Mouse (Mus musculus) monocyte, adult 2 months (primary cell): ENCODE measurements at regions not wholly inside any gene's neighbourhood (a gene's known extent, or its start where the extent isn't known, plus 50 kb on each side); places are given as distances from the start of the nearest gene placed in this dataset.
"Not testable (repeated sequence)": the region's sequence is repeated elsewhere in the genome, so short reads cannot be mapped to it uniquely, and the experiment has no call there.

Experiments
- DNase-seq, 2 experiments: peaks; one replicate each; pipeline ENCODE4 v3.0.0; 2022; ENCODE audit warnings: low spot score in 2 of 2, low read depth in 1 of 2

DNA sequence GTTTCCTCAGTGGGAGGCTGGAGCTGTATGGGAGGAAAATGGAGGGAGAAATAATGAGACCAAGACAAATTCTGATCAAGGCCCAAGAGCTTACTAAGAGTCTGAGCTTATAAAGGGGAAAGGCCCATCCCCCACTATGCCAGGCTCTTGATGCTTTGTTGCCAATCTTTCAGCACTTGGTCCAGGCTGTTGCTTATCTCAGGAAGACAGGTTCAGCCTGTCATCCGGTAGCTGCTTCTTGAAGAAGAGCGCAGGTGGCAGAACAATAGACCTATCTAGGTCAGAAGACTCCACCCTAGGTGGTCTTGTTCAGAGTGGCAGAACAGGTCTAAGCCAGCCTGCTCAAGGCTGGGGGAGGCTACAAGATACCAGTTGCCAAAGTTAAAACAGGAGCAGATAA, 466.2 kb upstream of the Tbl1xr1 start:
- no peak for DNase-seq

DNA sequence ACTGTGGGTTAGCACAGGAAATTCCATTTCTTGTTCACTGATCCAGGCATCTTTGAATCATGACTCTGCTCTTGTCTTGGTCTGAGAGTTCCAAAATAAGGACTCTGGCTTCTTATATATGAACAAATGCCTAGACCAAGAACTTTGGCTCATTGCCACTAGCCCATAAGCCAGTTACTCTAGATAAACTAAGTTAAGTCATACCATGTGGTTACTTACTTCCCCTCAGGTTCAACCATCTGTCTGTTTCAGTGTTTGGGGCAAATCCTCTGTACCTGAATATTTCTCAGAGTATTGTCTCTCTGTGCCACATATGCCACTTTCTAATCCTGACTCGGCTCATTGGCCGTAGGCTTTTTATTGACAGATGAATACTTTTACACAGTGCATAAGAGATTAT, 454.7 kb upstream of the Tbl1xr1 start:
- DNase-seq, result no peak

GRCm38 (mm10) chr3:21625039-21625438, 451.4 kb upstream of the Tbl1xr1 start:
- no peak for DNase-seq

- DNase-seq, result no peak
These were observed 450.4 kb upstream of the Tbl1xr1 start for GRCm38 (mm10) chr3:21626029-21626428.

DNA sequence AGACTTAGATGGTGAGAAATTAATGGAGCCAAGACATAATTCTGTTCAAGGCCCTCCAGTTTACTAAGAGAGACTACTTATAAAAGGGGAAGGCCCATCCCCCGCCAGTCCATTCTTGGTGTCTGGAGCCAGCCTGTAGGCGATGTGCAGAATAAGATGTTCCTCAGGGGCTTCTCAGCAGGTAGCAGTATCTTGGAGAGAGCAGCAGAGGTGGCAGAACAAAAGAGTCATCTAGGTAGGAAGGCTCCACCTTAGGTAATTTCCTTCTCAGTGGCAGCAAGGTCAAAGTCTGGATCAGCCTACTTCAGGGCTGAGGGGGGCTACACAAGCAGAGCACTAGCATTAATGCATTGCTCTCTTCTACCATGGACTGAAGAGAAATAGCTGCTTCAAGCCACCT, 449.4 kb upstream of the Tbl1xr1 start:
- not testable (repeated sequence) for DNase-seq

- DNase-seq, result peak in 1 of 2 experiments; percentile 21
These were observed 442.7 kb upstream of the Tbl1xr1 start for GRCm38 (mm10) chr3:21633600-21634221.

DNA sequence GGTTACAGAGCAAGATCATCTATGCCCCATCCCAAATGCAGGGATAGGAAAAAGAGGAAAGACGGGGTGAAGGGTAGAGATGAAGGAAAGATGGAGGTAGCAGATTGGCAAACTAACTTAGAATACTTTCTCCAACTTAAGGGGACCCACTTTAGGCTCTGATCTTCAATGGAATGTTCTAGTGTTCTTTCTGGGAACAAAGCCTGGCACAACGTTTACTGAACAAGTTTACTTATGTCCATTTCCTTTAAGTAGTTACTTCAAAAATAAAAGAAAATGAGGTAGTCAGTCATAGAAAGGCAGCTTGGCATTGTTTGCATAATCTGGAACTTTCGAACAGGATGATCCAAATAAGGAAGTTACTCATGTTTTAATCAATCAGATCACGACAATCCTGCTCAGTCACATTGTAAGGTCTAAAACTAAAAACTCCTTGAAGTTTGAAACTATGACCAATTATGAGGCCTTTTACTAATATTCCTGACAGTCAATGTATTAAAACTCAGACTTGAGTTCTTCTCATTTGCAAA, 441.7 kb upstream of the Tbl1xr1 start:
- no peak for DNase-seq

- no peak for DNase-seq
These were observed 437.6 kb upstream of the Tbl1xr1 start for GRCm38 (mm10) chr3:21638886-21639285.

GRCm38 (mm10) chr3:21639576-21639975, 436.9 kb upstream of the Tbl1xr1 start:
- DNase-seq, result no peak

DNA sequence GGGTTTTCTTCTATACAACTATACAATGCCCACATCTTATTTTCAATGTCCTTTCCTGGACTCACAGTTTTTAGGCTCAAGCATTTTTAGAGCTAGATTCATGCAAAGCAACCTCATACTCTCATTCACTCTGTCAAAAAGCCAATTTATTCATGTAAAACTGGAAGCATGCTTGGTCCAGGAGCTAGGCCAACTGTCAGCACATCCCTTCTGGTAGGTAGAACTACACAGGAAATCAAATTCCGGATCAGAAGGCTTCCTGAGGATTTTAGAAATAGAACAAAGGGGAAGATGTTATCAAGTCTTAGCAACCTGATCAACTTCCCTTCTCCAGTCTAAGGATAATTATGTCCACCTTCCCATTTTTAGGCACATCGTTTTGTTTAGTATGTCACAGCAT, 432.4 kb upstream of the Tbl1xr1 start:
- DNase-seq, result no peak

DNA sequence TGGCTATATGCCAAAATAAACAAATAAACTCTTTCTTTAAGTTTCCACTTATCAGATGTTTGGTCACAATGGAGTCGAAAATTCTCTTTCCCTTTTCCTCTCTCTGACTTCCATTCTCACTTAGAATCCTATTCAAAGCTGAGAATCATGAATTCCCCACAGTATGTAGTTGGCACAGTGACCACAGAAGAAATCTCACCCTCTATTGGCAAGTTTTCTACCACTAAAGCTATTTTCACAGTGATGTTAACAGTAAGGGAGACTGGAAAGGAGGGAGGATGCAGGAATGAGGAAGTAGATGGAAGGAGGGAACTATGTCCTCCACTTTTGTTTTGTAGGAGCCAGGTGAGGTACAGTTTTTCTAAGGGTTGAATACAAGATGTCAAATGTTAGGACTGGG, 431.2 kb upstream of the Tbl1xr1 start:
- DNase-seq, result no peak

GRCm38 (mm10) chr3:21649885-21650469, 426.5 kb upstream of the Tbl1xr1 start:
- DNase-seq, result no peak

GRCm38 (mm10) chr3:21655301-21655700, 421.2 kb upstream of the Tbl1xr1 start:
- DNase-seq, result no peak

- no peak for DNase-seq
These were observed 408.9 kb upstream of the Tbl1xr1 start for GRCm38 (mm10) chr3:21667349-21668143.

DNA sequence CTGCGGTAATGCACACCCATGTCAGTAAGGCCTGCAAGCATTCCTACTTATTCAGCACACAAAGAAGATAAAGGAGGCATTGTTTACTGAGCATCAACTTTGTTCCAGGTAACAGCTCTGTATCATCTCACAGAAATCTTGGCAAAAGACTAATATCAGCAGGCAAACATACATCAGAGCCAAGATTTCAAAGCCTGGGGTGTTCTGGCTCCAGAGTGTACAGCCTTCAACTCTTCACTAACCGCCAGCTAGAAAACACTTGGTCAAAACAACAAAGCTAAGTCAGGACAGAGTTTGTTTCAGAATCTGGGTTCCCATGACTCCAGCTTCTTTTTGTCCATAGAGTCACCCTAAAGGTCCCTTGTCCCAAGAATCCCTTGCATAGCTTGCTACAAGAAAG, 404.6 kb upstream of the Tbl1xr1 start:
- DNase-seq, result no peak

GRCm38 (mm10) chr3:21672492-21672891, 404.0 kb upstream of the Tbl1xr1 start:
- no peak for DNase-seq

DNA sequence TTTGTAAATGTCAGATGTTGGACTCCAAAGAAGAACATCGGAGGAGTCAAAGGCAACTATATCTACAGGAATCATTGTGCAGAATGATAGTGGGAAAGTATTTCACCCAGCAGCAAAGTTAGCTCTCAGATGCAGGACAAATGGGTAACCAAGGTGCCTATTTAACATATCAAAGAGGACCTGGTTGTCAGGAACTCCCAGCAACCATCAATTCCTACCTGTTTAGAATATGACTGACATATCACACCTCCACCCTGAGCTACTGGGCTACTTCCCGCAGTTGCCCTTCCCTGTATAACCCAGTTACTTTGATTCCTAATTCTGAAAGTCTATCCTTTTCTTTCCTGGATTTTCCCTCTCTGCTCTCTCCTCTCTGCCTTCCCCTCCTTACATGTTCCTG, 403.0 kb upstream of the Tbl1xr1 start:
- no peak for DNase-seq

DNA sequence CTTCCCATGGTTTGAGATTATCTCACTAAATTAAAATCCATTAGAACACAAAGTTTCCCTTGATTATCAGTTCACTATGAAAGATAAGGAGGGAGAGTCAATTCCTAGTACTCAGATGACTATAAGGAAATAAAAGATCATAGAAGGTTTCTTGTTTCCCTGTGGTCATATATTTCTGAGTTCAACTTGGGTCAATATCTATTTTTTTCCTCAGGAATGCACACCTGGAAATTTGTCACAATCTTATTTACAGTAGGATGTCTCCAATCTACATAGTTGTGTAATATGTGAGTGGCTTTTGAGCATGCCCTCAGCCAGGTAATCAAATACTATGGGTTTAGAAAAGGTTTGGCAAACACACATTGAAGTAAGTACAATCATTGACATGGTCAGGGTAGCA, 398.2 kb upstream of the Tbl1xr1 start:
- no peak for DNase-seq

DNA sequence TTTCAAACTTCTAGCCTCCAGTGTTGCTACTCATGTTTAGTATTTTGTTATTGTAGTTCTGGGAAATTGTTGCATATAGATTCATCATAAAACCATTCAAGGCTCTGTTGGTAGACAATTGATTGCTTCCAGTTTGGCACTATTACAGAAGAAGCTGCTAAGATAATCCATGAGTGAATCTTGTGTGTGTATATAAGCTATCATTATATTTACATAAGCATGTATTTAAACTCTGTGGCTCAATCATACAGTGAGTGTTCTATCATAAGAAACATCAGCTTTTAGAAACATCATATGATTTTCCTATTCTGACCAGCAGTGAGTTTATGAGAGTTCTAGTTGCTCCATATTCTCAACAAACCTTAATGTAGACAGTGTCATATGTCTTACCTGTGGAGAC, 397.7 kb upstream of the Tbl1xr1 start:
- no peak for DNase-seq

DNA sequence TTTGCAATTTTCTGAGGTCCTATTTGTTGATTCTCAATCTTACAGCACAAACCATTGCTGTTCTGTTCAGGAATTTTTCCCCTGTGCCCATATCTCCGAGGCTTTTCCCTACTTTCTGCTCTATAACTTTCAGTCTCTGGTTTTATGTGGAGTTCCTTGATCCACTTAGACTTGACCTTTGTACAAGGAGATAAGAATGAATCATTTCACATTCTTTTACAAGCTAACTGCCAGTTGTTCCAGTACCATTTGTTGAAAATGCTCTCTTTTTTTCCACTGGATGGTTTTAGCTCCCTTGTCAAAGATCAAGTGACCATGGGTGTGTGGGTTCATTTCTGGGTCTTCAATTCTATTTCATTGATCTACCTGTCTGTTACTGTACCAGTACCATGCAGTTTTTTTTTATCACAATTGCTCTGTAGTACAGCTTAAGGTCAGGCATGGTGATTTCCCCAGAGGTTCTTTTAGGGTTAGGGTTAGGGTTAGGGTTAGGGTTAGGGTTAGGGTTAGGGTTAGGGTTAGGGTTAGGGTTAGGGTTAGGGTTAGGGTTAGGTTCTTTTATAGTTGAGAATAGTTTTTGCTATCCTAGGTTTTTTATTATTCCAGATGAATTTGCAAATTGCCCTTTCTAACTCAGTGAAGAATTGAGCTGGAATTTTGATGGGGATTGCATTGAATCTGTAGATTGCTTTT, 378.3 kb upstream of the Tbl1xr1 start:
- DNase-seq, result not testable (repeated sequence)

GRCm38 (mm10) chr3:21699526-21699925, 376.9 kb upstream of the Tbl1xr1 start:
- no peak for DNase-seq

- DNase-seq, result no peak
These were observed 376.1 kb upstream of the Tbl1xr1 start for GRCm38 (mm10) chr3:21700326-21700725.
